Mouse (Mus musculus) limb, embryonic 14.5 days (tissue): ENCODE measurements at regions not wholly inside any gene's neighbourhood (a gene's known extent, or its start where the extent isn't known, plus 50 kb on each side); places are given as distances from the start of the nearest gene placed in this dataset.

Experiments
- ATAC-seq: fragments of 200-750 bp; cut with Nextera tagmentation; 2 replicates; pipeline ENCODE4 v1.8.0; 2017; ENCODE audit warnings: low read depth, moderate number of reproducible peaks, moderate TSS enrichment; ENCODE audit not compliant: low FRiP score
- DNase-seq: peaks from one replicate; pipeline ENCODE4 v3.0.0-alpha.2; 2015; ENCODE audit warnings: low spot score
- H3K27ac ChIP-seq: fragments of 300-500 bp; sonication (generic); replicated peaks from 2 replicates; pipeline ENCODE4 v1.5.1; 2014; ENCODE audit warnings: low read depth, mild to moderate bottlenecking, low read length, moderate library complexity, mixed read lengths
- H3K27me3 ChIP-seq: fragments of 300-500 bp; sonication (generic); 2 replicates; pipeline ENCODE4 v1.6.1; 2014; ENCODE audit warnings: low read length, mixed read lengths; ENCODE audit not compliant: control insufficient read depth, insufficient read depth
- H3K36me3 ChIP-seq: fragments of 300-500 bp; sonication (generic); 2 replicates; pipeline ENCODE4 v1.6.1; 2014; ENCODE audit warnings: mild to moderate bottlenecking, low read length, moderate library complexity, mixed read lengths; ENCODE audit not compliant: control insufficient read depth, insufficient read depth
- H3K4me1 ChIP-seq: fragments of 300-500 bp; sonication (generic); 2 replicates; pipeline ENCODE4 v1.6.1; 2014; ENCODE audit warnings: antibody characterized with exemption, low read length, mixed read lengths; ENCODE audit not compliant: control insufficient read depth, insufficient read depth
- H3K4me2 ChIP-seq: fragments of 300-500 bp; sonication (generic); replicated peaks from 2 replicates; pipeline ENCODE4 v1.6.1; 2014; ENCODE audit warnings: low read depth, mild to moderate bottlenecking, low read length, moderate library complexity; ENCODE audit not compliant: severe bottlenecking
- H3K4me3 ChIP-seq: fragments of 300-500 bp; sonication (generic); replicated peaks from 2 replicates; pipeline ENCODE4 v1.5.1; 2014; ENCODE audit warnings: low read length
- H3K9ac ChIP-seq: fragments of 300-500 bp; sonication (generic); 2 replicates; pipeline ENCODE4 v1.6.1; 2014; ENCODE audit warnings: mild to moderate bottlenecking, low read depth, low read length, moderate library complexity; ENCODE audit not compliant: severe bottlenecking
- H3K9me3 ChIP-seq: fragments of 300-500 bp; sonication (generic); 2 replicates; pipeline ENCODE4 v1.6.1; 2016; ENCODE audit warnings: low read length; ENCODE audit not compliant: control insufficient read depth
- POLR2A ChIP-seq: fragments of 200-500 bp; IDR thresholded peaks from 2 replicates; pipeline ENCODE4 v1.8.0; 2012; ENCODE audit warnings: inconsistent platforms, mild to moderate bottlenecking, moderate library complexity, borderline replicate concordance; ENCODE audit not compliant: insufficient read depth, insufficient read length; ENCODE audit errors: extremely low read depth
- WGBS: fragments of 180-500 bp; shearing (Covaris S2); extraction: QIAGEN DNeasy Blood & Tissue Kit; methylation state at CpG from one replicate; pipeline ENCODE4 v1.1.7; 2014; 5-methylcytosine and 5-hydroxymethylcytosine counted together

DNA sequence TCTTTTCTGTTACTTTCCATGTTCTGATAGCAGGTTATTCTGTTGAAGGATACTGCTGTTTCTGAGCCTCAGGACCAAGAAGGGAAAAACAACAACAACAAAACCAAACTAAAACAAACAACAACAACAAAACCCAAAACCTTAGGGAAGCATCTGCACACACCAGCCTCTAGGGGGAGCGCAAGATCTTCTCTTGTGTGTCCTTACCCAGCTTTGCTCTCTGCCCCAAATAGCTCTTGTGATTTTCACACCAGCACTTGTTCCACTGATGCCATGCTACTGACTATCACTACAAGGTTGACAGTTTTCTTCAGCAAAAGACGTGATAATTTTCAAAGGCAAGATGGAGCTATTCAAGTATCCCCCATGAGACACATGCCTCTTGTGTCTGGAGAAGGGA, 59.8 kb upstream of the Nrg3 start:
- no peaks in the 10 kb centered on the region for H3K4me1 ChIP-seq
- H3K27ac ChIP-seq = no peak overlapping the region
- DNase-seq (peak; percentile 25), ATAC-seq (no peak)
- no peak overlapping the region for H3K9ac ChIP-seq
- H3K4me2 ChIP-seq = no peak overlapping the region
- 25% methylated on average over 2 of the region's 2 CpGs for WGBS
- TF ChIP-seq POLR2A = no peak
- no peaks in the 10 kb centered on the region for H3K36me3 ChIP-seq
- H3K9me3 ChIP-seq = no peaks in the 10 kb centered on the region
- no peak overlapping the region for H3K4me3 ChIP-seq
- H3K27me3 ChIP-seq = no peaks in the 10 kb centered on the region
